Mouse (Mus musculus) testis, adult 2 months (tissue): ENCODE results near the gene Hist3h2ba. TPM values are rescaled to one million over a fixed set of nuclear protein-coding genes. Genes with fewer than 3 reads are reported as not detected.
"Not testable (repeated sequence)": the region's sequence is repeated elsewhere in the genome, so short reads cannot be mapped to it uniquely, and the experiment has no call there.

ENCODE experiments used
- H3K27ac ChIP-seq: fragments of 200-500 bp; 2 replicates; pipeline ENCODE4 v1.5.1; 2012; ENCODE audit warnings: low read depth, low read length; ENCODE audit not compliant: control insufficient read depth, insufficient read depth
- H3K27me3 ChIP-seq: fragments of 200-500 bp; 2 replicates; pipeline ENCODE4 v1.6.1; 2012; ENCODE audit warnings: mild to moderate bottlenecking, low read length, moderate library complexity; ENCODE audit not compliant: control insufficient read depth, insufficient read depth
- H3K36me3 ChIP-seq: fragments of 200-500 bp; 2 replicates; pipeline ENCODE4 v1.6.1; 2012; ENCODE audit warnings: mild to moderate bottlenecking, low read length; ENCODE audit not compliant: control insufficient read depth, insufficient read depth
- H3K4me1 ChIP-seq: fragments of 200-500 bp; 2 replicates; pipeline ENCODE4 v1.6.1; 2012; ENCODE audit warnings: low read length; ENCODE audit not compliant: control insufficient read depth, insufficient read depth
- H3K4me3 ChIP-seq: fragments of 200-500 bp; 2 replicates; pipeline ENCODE4 v1.5.1; 2012; ENCODE audit warnings: low read depth, mild to moderate bottlenecking, low read length, moderate library complexity, mixed read lengths; ENCODE audit not compliant: control insufficient read depth
- CTCF ChIP-seq: fragments of 200-500 bp; IDR thresholded peaks from 2 replicates; pipeline ENCODE4 v1.5.1; 2012; ENCODE audit warnings: low read depth, mild to moderate bottlenecking, inconsistent platforms, low read length, moderate library complexity; ENCODE audit not compliant: control insufficient read depth, insufficient read depth, insufficient replicate concordance
- POLR2A ChIP-seq: fragments of 200-500 bp; IDR thresholded peaks from 2 replicates; pipeline ENCODE4 v1.6.1; 2012; ENCODE audit warnings: low read depth, mild to moderate bottlenecking, inconsistent platforms, low read length, moderate library complexity; ENCODE audit not compliant: control insufficient read depth
- polyA plus RNA-seq: library from polyadenylated mRNA; depleted of rRNA; stranded (reverse); fragments of >200 nt; gene quantifications from 2 replicates; pipeline ENCODE4 v1.2.3, GENCODE M21; 2012

The Hist3h2ba gene
- polyA plus RNA-seq, 1 experiment = 8.7 TPM

- Histone ChIP-seq H3K27me3 (no peaks in the 10 kb centered on the region), H3K4me1 (peaks cover 10% of the 10 kb centered on the region), H3K27ac (peak overlapping the region; percentile 98)
These were observed 4.8 kb downstream of the Hist3h2ba start for GRCm38 (mm10) chr11:58953351-58954169.

DNA sequence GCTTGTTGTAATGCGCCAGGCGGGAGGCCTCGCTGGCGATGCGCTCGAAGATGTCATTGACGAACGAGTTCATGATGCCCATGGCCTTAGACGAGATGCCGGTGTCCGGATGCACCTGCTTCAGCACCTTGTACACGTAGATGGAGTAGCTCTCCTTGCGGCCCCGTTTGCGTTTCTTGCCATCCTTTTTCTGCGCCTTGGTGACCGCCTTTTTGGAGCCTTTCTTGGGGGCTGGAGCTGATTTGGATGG is 5.4 kb downstream of the Hist3h2ba start:
- Histone ChIP-seq H3K4me3 (peak overlapping the region; percentile 92), H3K27ac (peak overlapping the region; percentile 98)
- not testable (repeated sequence) for H3K27me3 ChIP-seq, H3K36me3 ChIP-seq, H3K4me1 ChIP-seq

More at GRCm38 (mm10) chr11:58953351-58954169, 4.8 kb downstream of the Hist3h2ba start:
- TF ChIP-seq CTCF (no peak), POLR2A (no peak)
- no peaks in the 10 kb centered on the region for H3K36me3 ChIP-seq
- peak overlapping the region; percentile 92 for H3K4me3 ChIP-seq

DNA sequence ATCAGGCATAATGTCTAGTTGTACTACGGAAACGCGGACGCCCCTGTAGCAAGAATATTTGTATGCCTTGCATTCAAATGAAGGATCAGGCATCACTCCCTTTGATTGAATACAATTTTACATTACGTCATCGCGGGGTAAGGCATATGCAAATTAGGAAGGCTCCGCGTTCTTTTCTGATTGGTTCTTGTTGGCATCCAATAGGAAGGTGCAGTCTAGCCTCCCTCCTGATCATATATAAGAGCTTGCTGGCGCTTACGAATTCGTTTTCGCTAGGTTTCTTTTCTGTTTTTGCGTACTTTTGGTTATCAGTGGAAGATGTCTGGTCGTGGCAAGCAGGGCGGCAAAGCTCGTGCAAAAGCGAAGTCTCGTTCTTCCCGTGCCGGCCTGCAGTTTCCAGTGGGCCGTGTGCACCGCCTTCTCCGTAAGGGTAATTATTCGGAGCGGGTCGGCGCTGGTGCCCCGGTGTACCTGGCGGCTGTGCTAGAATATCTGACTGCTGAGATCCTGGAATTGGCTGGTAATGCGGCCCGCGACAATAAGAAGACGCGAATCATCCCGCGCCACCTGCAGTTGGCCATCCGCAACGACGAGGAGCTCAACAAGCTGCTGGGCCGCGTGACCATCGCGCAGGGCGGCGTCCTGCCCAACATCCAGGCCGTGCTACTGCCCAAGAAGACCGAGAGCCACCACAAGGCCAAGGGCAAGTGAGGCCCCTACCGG is 5.9 kb downstream of the Hist3h2ba start, which contains the start of the genes Hist3h2a and Trim17:
TSS of gene Hist3h2a (plus strand) at position 266 of the 723 bp plus-strand sequence.
TSS of gene Trim17 (plus strand) at position 266 of the 723 bp plus-strand sequence.
- Histone ChIP-seq H3K27ac (peak within 1 kb of the TSS; percentile 98), H3K4me1 (peaks cover 13% of the 10 kb centered on the region), H3K27me3 (no peaks in the 10 kb centered on the region), H3K4me3 (peak within 1 kb of the TSS; percentile 92), H3K36me3 (no peaks in the 10 kb centered on the region)
- TF ChIP-seq POLR2A (peak; percentile 83), CTCF (peak; percentile 33; the same call in 1 of the 2 replicates)

DNA sequence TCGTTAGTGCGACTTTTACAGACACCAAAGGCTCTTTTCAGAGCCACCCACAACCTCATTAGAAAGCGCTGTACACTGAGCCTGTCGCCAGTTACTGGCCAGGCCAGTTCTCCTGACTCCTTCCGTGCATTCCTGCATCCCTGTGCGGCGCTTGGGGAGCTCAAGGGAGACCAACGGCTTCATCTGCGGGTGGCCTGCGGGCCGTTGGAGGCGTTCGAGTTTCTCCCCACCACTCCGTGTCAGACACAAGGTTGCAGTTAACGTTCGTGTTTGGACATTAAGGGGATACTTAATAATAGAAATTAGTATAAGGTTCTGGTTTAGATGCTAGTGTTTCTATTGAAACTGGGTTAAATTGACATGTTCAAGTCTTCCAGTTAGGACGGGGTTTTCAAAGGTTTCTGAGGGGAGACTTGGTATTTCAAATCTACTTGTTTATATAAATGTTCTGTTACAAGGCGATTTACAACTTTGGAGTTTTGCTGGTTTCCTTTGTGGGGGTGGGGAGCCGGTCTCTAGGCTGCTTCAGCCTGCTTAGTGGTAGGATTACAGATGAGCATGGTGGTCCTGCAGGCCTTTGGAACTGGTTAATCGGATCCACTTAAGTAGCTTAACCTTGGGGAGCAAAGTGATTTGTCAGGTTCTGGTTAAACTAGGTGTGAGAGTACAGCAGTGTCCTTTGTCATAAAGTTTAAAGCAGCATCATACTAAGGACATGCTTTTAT is 6.6 kb downstream of the Hist3h2ba start:
- Histone ChIP-seq H3K4me1 (peaks cover 15% of the 10 kb centered on the region), H3K36me3 (no peaks in the 10 kb centered on the region), H3K4me3 (peak overlapping the region; percentile 92), H3K27me3 (no peaks in the 10 kb centered on the region), H3K27ac (peak overlapping the region; percentile 98)
- no peak for TF ChIP-seq CTCF
- peak; percentile 9; the same call in 1 of the 2 replicates for TF ChIP-seq POLR2A

GRCm38 (mm10) chr11:58955868-58956257 is 7.1 kb downstream of the Hist3h2ba start:
- peaks cover 15% of the 10 kb centered on the region for H3K4me1 ChIP-seq
- no peaks in the 10 kb centered on the region for H3K36me3 ChIP-seq
- peak overlapping the region; percentile 92; the same call in 1 of the 2 replicates for H3K4me3 ChIP-seq
- H3K27ac ChIP-seq = peak overlapping the region; percentile 98
- H3K27me3 ChIP-seq = no peaks in the 10 kb centered on the region
- TF ChIP-seq POLR2A (no peak), CTCF (no peak)

GRCm38 (mm10) chr11:58957226-58957914 is 8.7 kb downstream of the Hist3h2ba start:
- Histone ChIP-seq H3K4me1 (peaks cover 15% of the 10 kb centered on the region), H3K27ac (no peak overlapping the region; the same call in 1 of the 2 replicates), H3K27me3 (no peaks in the 10 kb centered on the region), H3K4me3 (peak overlapping the region; percentile 65), H3K36me3 (no peaks in the 10 kb centered on the region)
- TF ChIP-seq POLR2A = no peak; the same call in 1 of the 2 replicates
- no peak for TF ChIP-seq CTCF
